Mouse (Mus musculus): ENCODE results near the gene Nudt21.

- TF ChIP-seq GATA1 (IDR thresholded peaks at IDR 0.05; ENCODE audit: borderline replicate concordance, low read length) (no peak), FLI1 (IDR thresholded peaks at IDR 0.05; ENCODE audit: low read length) (no peak)
Measured at GRCm38 (mm10) chr8:94057157-94057854, 20.5 kb upstream of the Nudt21 start.
